Mouse (Mus musculus): Measurements from ENCODE around the gene Plxna4. TPM values are rescaled to one million over a fixed set of nuclear protein-coding genes. Genes with fewer than 3 reads are reported as not detected.
A peak's percentile ranks its signal among the peaks of the same experiment; 100 is the strongest.

The Plxna4 gene
- polyA plus RNA-seq, 1 experiment from 2014 or later = 14.6 TPM

DNA sequence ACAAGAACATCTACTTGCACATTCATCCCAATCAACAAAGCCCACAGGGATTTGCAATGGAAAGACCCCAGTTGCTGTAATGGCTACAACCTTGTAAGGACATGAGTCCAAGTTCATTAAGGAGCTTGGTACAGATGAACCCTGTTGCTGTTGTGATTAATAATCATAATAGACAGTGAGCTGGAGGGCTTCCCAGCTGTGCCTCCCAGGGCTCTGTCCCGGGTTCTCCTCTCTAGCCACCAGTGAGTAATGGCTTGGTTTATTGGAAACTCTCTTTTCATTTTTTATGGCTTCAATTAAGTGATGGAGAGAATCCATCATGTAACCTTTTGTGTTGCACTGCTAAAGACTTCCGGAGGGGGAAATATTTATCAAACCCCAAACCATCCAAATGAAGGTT is 164.9 kb downstream of the Plxna4 start:
- no peak overlapping the region for H3K4me3 ChIP-seq
- no peaks in the 10 kb centered on the region for H3K36me3 ChIP-seq
- H3K9me3 ChIP-seq = no peaks in the 10 kb centered on the region
- no peak for ATAC-seq (ENCODE audit: low FRiP score, low read depth)
- H3K4me1 ChIP-seq = no peaks in the 10 kb centered on the region; the same call in 1 of the 2 replicates
- H3K9ac ChIP-seq = no peak overlapping the region
- 51% methylated on average over 2 of the region's 2 CpGs for WGBS
- H3K4me2 ChIP-seq (replicated peaks) = no peak overlapping the region
- no peaks in the 10 kb centered on the region for H3K27me3 ChIP-seq (replicated peaks)
- no peak overlapping the region for H3K27ac ChIP-seq

DNA sequence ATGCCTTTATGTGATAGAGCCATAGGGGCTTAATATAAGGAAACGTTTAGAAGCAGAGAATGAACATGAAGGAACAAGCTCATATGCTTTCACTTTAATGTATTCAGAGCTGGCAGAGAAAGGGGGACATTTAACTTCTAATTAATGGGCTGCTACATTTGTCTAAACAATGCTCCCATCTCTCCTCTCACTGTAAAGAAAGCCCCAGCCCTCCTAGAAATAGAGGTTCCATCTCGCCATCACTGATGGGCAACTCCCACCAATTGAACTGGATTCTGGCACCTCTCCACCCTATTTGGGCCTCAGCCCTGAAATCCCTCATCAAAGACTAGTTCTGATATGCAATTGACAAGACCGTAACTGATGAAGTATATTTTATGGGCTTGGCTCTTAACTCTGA is 167.4 kb downstream of the Plxna4 start:
- Histone ChIP-seq H3K36me3 (no peaks in the 10 kb centered on the region), H3K27me3 (replicated peaks) (no peaks in the 10 kb centered on the region), H3K9ac (no peak overlapping the region), H3K4me3 (no peak overlapping the region), H3K4me1 (no peaks in the 10 kb centered on the region), H3K27ac (no peak overlapping the region), H3K9me3 (no peaks in the 10 kb centered on the region), H3K4me2 (replicated peaks) (no peak overlapping the region)
- WGBS = 85% methylated on average over 3 of the region's 3 CpGs
- ATAC-seq (ENCODE audit: low FRiP score, low read depth) = no peak

DNA sequence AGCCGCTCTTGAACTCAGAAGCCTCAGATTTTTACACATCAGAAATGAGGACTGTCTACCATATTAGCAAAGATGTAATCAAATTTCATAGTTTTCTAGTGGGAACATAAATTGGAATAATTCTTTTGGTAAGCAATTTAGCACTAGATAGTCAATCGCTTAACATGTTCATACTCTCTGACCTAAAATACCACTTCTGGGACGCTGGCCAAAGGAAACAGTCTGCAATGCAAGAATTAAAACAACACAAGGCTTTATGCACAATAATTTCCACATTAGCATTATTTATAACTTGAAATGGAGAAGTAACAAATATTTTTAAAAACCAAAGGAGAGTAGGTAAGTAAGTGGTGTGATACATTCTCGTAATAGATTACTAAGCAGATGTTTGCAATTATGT is 170.6 kb downstream of the Plxna4 start:
- Histone ChIP-seq H3K4me1 (0 out of 2 replicates have a peak, but pooled peaks cover 8% of the 10 kb centered on the region), H3K4me2 (replicated peaks) (no peak overlapping the region), H3K27ac (no peak overlapping the region), H3K4me3 (no peak overlapping the region), H3K9ac (no peak overlapping the region), H3K36me3 (no peaks in the 10 kb centered on the region), H3K9me3 (no peaks in the 10 kb centered on the region), H3K27me3 (replicated peaks) (no peaks in the 10 kb centered on the region)
- no peak for ATAC-seq (ENCODE audit: low FRiP score, low read depth)
- 95% methylated on average over 4 of the region's 4 CpGs for WGBS

DNA sequence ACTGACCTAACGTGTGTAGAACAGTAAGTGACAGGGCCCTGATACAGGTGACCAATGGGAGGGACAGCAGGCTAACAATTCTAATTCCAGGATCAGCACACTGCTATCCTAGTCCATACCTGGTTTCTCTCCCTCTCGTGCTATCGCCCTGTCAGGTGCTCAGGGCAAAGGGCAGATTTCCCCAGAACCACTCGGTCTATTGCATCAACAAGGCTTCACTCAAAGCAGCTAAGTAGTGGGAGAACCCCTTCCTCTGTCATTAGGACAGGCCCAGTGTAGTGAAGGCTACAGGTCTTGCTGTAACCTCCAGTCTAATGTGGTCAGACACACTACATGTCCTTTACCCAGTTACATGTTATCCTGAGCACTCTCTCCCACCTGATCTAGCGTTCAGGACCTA is 176.7 kb downstream of the Plxna4 start:
- Histone ChIP-seq H3K9me3 (no peaks in the 10 kb centered on the region), H3K4me2 (replicated peaks) (no peak overlapping the region), H3K4me1 (peaks cover 21% of the 10 kb centered on the region), H3K36me3 (no peaks in the 10 kb centered on the region), H3K27ac (no peak overlapping the region), H3K27me3 (replicated peaks) (no peaks in the 10 kb centered on the region), H3K9ac (no peak overlapping the region), H3K4me3 (no peak overlapping the region)
- WGBS = 90% methylated on average over 5 of the region's 5 CpGs
- no peak for ATAC-seq (ENCODE audit: low FRiP score, low read depth)

DNA sequence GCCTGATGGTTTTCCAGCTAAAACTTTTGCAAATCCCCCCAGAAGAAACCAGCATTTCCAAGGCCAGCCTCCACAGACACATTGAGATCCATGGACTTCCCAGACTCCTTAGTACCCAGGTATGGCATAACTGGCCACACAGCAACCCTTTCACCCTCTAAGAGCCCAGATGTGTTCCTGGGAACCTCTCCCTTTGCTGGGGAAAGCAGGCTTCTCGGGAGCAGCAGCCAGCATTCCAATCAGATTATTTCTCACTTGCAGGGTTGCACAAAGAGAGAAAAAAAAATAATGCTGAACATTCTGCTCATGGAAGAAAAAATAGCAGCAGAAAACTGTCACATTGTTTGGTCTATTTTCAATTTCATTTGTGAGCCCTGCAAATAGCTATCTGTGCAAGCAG is 178.4 kb downstream of the Plxna4 start:
- ATAC-seq (ENCODE audit: low FRiP score, low read depth) = no peak
- Histone ChIP-seq H3K27ac (no peak overlapping the region), H3K4me2 (replicated peaks) (no peak overlapping the region), H3K36me3 (no peaks in the 10 kb centered on the region), H3K4me3 (no peak overlapping the region), H3K27me3 (replicated peaks) (no peaks in the 10 kb centered on the region), H3K9ac (no peak overlapping the region), H3K4me1 (peaks cover 21% of the 10 kb centered on the region), H3K9me3 (no peaks in the 10 kb centered on the region)
- WGBS = 42% methylated on average over 1 of the region's 1 CpGs

DNA sequence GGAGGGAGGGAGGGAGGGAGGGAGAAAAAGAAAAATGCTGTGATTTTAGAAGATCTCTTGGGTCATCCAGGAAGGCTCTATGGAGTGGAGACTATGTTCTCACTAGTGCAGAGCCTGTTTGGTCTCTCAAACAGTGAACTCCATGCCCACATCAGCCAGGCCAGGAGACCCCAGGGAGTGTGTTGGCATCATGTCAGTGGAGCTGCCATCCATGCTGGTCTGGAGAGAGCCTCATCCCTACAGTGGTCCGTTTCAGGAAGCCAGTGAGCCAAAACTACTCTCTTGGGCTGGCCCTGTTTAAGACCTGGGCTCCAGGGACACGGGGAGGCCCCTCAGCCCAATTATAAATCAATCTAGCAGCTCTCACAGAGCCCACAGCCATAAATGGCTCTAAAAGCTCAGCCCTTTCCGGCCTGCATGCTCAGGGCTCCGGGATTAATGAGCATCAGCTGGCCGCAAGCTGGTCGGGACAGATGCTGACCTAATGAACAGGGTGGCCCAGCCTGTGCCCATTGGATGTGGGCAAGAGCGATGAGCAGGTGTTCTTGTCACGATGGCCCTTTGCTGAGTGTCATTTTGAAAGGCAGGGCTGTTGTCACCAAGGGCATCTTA is 180.3 kb downstream of the Plxna4 start:
- H3K4me1 ChIP-seq = peaks cover 28% of the 10 kb centered on the region
- ATAC-seq (ENCODE audit: low FRiP score, low read depth) = peak; percentile 76
- H3K9me3 ChIP-seq = no peaks in the 10 kb centered on the region
- no peak overlapping the region for H3K9ac ChIP-seq
- H3K4me3 ChIP-seq = no peak overlapping the region
- no peaks in the 10 kb centered on the region for H3K27me3 ChIP-seq (replicated peaks)
- no peak overlapping the region for H3K27ac ChIP-seq
- no peak overlapping the region for H3K4me2 ChIP-seq (replicated peaks)
- WGBS = 13% methylated on average over 8 of the region's 8 CpGs
- no peaks in the 10 kb centered on the region for H3K36me3 ChIP-seq

DNA sequence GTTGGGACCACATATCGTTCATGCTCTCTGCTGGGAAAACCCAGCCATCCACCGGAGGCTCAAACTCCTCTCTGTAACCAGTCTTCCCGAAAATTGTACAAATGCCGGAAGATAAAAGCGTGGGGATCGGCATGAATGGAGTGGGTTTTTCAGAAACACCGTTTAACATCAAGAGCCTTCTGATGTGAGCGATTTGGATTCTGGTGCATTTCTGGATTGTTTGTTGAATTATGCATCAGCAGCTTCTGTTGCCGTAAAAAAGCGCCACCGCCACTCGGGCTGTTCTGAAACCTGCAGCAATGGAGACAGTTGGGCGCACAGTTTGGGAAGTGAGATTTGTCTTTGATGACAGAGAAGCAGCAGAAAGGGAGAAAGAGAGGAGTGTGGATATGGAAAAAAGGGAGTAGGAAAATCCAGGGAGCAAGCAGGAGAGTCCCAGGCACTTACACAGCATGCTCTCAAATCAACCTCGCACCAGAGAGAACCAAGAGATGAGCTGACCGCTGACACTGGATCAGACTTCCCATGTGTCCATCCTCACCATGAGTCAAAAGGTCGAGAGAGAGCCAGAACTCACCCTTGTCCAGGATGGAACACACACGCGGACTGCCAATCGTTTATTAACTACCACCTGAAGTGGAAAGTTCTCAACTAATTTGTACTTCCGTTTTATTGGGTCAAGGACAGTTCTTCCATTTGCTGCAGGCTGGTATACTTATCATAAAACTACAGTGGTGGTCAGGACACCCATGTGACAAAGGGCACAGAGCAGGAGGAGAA is 181.5 kb downstream of the Plxna4 start:
- Histone ChIP-seq H3K4me3 (no peak overlapping the region), H3K4me1 (peaks cover 25% of the 10 kb centered on the region), H3K4me2 (replicated peaks) (no peak overlapping the region), H3K27ac (no peak overlapping the region), H3K9ac (no peak overlapping the region), H3K36me3 (no peaks in the 10 kb centered on the region), H3K9me3 (no peaks in the 10 kb centered on the region), H3K27me3 (replicated peaks) (no peaks in the 10 kb centered on the region)
- ATAC-seq (ENCODE audit: low FRiP score, low read depth) = no peak
- 89% methylated on average over 20 of the region's 20 CpGs for WGBS

DNA sequence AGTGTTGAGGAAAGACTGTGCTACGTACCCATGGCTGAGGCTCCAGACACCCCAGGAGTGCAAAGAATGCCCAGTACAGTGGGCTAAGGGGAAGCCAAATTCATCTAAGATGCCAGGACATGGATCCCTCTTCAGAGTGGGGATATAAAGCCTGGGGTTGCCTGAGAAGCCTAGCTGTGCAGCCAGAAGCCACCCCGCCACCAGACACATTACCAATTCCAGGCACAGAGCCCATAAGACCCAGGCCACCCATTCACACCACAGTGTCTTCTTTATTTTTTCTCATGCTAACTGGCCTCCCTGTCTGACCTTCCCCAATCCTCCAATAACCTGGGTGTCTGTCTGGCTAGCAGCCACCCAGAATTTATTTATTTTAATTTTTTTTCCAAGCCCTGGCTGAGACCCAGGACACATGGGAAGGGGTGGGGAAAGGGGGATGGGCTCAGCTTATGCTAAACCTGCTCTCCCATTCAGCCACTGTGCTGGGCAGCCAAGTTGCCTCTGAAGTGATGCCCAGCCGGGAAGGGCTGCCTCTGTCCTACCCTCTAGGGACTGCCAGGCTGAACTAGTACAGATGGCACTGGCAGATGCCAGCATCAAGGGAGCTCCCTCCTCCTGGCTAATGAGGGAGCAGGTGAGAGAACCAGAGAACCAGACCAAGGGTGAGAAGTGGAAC is 185.3 kb downstream of the Plxna4 start:
- Histone ChIP-seq H3K27ac (no peak overlapping the region), H3K4me2 (replicated peaks) (no peak overlapping the region), H3K27me3 (replicated peaks) (no peaks in the 10 kb centered on the region), H3K9ac (no peak overlapping the region), H3K9me3 (no peaks in the 10 kb centered on the region), H3K4me3 (no peak overlapping the region), H3K36me3 (no peaks in the 10 kb centered on the region), H3K4me1 (peaks cover 20% of the 10 kb centered on the region)
- ATAC-seq (ENCODE audit: low FRiP score, low read depth) = peak; percentile 59; the same call in 1 of the 2 replicates
- WGBS = 72% methylated on average over 3 of the region's 3 CpGs

DNA sequence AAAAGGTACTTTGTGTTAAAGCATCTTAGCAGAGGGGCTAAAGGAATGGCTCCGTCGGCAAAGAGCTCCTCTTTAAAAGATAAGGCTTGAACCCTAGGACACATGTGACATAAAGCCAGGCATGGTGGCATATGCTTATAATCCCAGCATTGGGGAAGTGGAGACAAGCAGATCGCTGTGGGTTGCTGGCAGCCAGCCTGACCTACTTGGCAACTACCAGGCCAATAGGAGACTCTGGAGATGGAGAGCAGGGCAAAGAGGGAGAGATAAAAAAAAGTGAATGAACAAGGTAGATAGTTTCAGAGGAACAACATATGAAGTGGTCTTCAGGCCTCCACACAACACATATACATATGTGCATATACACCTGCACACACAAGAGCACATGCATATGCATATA is 189.7 kb downstream of the Plxna4 start:
- no peak overlapping the region for H3K27ac ChIP-seq
- no peak overlapping the region for H3K4me2 ChIP-seq (replicated peaks)
- H3K4me1 ChIP-seq = peaks cover 17% of the 10 kb centered on the region
- H3K9me3 ChIP-seq = no peaks in the 10 kb centered on the region
- H3K36me3 ChIP-seq = no peaks in the 10 kb centered on the region
- no peaks in the 10 kb centered on the region for H3K27me3 ChIP-seq (replicated peaks)
- ATAC-seq (ENCODE audit: low FRiP score, low read depth) = no peak
- WGBS = 89% methylated on average over 3 of the region's 3 CpGs
- no peak overlapping the region for H3K9ac ChIP-seq
- no peak overlapping the region for H3K4me3 ChIP-seq

DNA sequence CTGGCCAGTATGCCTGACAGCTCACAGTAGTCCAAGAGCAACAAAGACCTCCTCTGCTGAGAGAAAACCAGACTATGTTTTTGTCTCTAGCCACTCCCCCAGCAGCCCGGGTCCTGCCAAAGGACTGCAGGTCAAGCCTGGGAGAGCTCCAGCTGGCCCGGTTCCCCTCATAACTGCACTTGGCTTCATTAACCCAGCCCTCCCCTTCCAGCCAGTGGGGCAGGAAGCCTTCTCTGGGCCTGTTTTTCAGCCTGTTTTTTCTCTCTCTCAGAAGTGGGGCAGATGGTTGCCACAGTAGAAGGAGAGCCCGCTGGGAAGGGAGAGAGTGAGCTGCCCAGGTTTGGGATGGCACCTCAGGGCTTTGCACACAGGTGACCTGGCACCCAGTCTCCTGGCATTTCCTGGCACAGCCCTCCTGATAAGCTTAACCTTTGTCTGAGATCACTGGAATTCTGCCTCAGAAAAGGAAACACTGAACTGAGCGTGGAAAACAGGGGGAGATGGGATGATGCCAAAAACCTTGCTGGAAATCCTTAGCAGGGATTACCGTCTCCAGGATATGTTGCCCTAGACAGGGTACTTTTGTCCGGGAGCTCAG is 190.8 kb downstream of the Plxna4 start:
- Histone ChIP-seq H3K9ac (no peak overlapping the region), H3K4me1 (peaks cover 6% of the 10 kb centered on the region), H3K27ac (no peak overlapping the region), H3K27me3 (replicated peaks) (no peaks in the 10 kb centered on the region), H3K4me3 (no peak overlapping the region), H3K4me2 (replicated peaks) (no peak overlapping the region), H3K36me3 (no peaks in the 10 kb centered on the region), H3K9me3 (no peaks in the 10 kb centered on the region)
- no peak for ATAC-seq (ENCODE audit: low FRiP score, low read depth)
- 54% methylated on average over 6 of the region's 6 CpGs for WGBS

DNA sequence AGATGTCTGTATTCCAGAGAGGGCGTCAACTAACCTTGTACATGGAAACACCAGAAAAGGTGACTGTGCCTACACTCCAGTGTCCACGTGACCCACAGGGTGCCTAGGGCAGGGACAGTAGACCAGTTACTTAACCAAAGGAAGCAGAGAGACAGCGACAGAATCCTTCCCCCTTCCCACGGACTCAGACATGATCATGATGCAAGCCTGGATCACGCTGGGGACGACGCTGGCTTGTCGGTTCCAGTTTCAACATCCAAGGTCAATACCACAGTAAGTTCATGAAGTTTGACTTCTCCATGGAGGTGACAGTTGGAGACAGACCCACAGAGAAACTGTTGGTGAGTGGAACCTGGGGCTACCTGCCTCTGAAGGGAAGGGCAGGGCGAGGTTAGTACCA is 192.6 kb downstream of the Plxna4 start:
- H3K4me1 ChIP-seq = peaks cover 6% of the 10 kb centered on the region
- H3K9ac ChIP-seq = no peak overlapping the region
- no peaks in the 10 kb centered on the region for H3K9me3 ChIP-seq
- H3K27me3 ChIP-seq (replicated peaks) = no peaks in the 10 kb centered on the region
- no peak overlapping the region for H3K4me2 ChIP-seq (replicated peaks)
- no peaks in the 10 kb centered on the region for H3K36me3 ChIP-seq
- no peak overlapping the region for H3K27ac ChIP-seq
- no peak overlapping the region for H3K4me3 ChIP-seq
- ATAC-seq (ENCODE audit: low FRiP score, low read depth) = no peak
- 94% methylated on average over 9 of the region's 9 CpGs for WGBS

DNA sequence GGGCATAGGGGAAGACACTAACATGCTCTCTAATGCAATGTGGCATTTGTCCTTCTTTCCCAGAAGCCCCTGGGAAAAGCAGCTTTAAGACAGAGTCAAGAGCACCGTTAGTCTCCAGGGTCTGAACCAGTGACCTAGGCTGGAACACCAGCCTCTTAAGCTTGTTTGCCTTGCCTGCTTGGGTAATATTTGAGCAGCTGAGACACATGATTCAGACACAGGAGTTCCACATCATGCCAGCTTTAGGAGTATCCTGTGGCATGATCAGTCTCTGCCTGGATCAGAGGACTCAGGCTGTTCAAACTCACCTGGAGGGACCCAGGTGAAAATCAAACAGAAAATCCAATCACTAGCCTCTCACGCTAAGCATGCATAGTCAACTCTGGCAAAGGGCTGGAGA is 195.7 kb downstream of the Plxna4 start:
- H3K27ac ChIP-seq = no peak overlapping the region
- H3K9me3 ChIP-seq = no peaks in the 10 kb centered on the region
- no peak overlapping the region for H3K4me3 ChIP-seq
- H3K27me3 ChIP-seq (replicated peaks) = no peaks in the 10 kb centered on the region
- WGBS = 88% methylated on average over 2 of the region's 2 CpGs
- no peak for ATAC-seq (ENCODE audit: low FRiP score, low read depth)
- no peaks in the 10 kb centered on the region for H3K36me3 ChIP-seq
- no peak overlapping the region for H3K9ac ChIP-seq
- H3K4me1 ChIP-seq = peaks cover 5% of the 10 kb centered on the region
- no peak overlapping the region for H3K4me2 ChIP-seq (replicated peaks)
